Mouse (Mus musculus) B cell, adult 2 months (primary cell): ENCODE measurements at regions not wholly inside any gene's neighbourhood (a gene's known extent, or its start where the extent isn't known, plus 50 kb on each side); places are given as distances from the start of the nearest gene placed in this dataset.

ENCODE experiments used
- DNase-seq, 2 experiments: peaks; one replicate each; pipeline ENCODE4 v3.0.0; 2022

GRCm38 (mm10) chr16:26302045-26302444 lies 69.6 kb downstream of the Cldn1 start:
- no peak for DNase-seq

- DNase-seq: no peak
Observed at GRCm38 (mm10) chr16:26291692-26292091, 79.9 kb downstream of the Cldn1 start.

GRCm38 (mm10) chr16:26285627-26286026 lies 86.0 kb downstream of the Cldn1 start:
- DNase-seq: no peak

GRCm38 (mm10) chr16:26284713-26285112 lies 86.9 kb downstream of the Cldn1 start:
- DNase-seq: no peak

GRCm38 (mm10) chr16:26282418-26282817 lies 89.2 kb downstream of the Cldn1 start:
- DNase-seq: no peak

- DNase-seq: no peak
Observed at GRCm38 (mm10) chr16:26281496-26281895, 90.1 kb downstream of the Cldn1 start.

- no peak for DNase-seq
Observed at GRCm38 (mm10) chr16:26276789-26277188, 94.9 kb downstream of the Cldn1 start.

- no peak for DNase-seq
Observed at GRCm38 (mm10) chr16:26252824-26253223, 118.8 kb downstream of the Cldn1 start.

GRCm38 (mm10) chr16:26251698-26252097 lies 119.9 kb downstream of the Cldn1 start:
- DNase-seq: no peak

GRCm38 (mm10) chr16:26251027-26251426 lies 120.6 kb downstream of the Cldn1 start:
- no peak for DNase-seq

GRCm38 (mm10) chr16:26248939-26249338 lies 122.7 kb downstream of the Cldn1 start:
- no peak for DNase-seq

- DNase-seq: no peak
Observed at GRCm38 (mm10) chr16:26247926-26248325, 123.7 kb downstream of the Cldn1 start.

GRCm38 (mm10) chr16:26235239-26235638 lies 129.7 kb upstream of the P3h2 start:
- DNase-seq: no peak

GRCm38 (mm10) chr16:26234113-26234512 lies 128.5 kb upstream of the P3h2 start:
- peak; percentile 29 to 37 for DNase-seq

- DNase-seq: no peak
Observed at GRCm38 (mm10) chr16:26231110-26231509, 125.5 kb upstream of the P3h2 start.

GRCm38 (mm10) chr16:26211418-26211817 lies 105.8 kb upstream of the P3h2 start:
- DNase-seq: no peak

- DNase-seq: no peak
Observed at GRCm38 (mm10) chr16:26199125-26199524, 93.5 kb upstream of the P3h2 start.

- no peak for DNase-seq
Observed at GRCm38 (mm10) chr16:26196345-26196744, 90.8 kb upstream of the P3h2 start.

- no peak for DNase-seq
Observed at GRCm38 (mm10) chr16:26185288-26186281, 80.0 kb upstream of the P3h2 start.

GRCm38 (mm10) chr16:26184647-26185262 lies 79.2 kb upstream of the P3h2 start:
- DNase-seq: no peak

- no peak for DNase-seq
Observed at GRCm38 (mm10) chr16:26183530-26183929, 77.9 kb upstream of the P3h2 start.

- DNase-seq: no peak
Observed at GRCm38 (mm10) chr16:26181716-26182115, 76.1 kb upstream of the P3h2 start.

- DNase-seq: no peak
Observed at GRCm38 (mm10) chr16:26171441-26171840, 65.9 kb upstream of the P3h2 start.

- DNase-seq: no peak
Observed at GRCm38 (mm10) chr16:26169382-26169781, 63.8 kb upstream of the P3h2 start.
